8 mouse cellular contexts compared by ENCODE assay signal in the genomic region with DNA sequence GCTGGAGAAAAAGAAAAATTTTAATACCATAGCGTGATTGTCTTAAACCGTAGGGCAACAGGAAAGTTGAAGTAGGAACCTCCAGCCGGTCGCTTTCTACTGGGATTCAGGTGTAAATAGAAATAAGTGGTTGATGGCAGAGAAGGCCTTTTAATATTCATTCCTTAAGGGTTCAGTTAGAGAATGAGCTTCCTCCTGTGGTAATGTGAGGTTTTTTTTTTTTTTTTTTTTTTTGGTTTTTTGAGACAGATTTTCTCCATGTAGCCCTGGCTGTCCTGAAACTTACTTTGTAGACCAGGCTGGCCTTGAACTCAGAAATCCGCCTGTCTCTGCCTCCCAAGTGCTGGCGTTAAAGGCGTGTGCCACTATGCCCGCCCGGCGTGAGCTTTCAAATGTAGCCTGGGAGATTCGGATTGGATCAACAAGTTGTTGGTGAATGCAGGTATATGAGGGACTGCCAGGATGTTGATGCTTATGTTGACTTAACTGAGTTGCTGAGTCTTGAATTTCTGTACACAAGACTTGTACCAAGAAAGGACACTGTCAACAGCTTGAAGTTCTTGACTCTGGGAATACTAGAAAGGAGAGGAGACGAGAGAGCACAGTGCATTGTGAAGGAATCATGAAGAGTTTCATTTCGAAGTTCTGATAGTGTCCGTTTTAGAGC. TPM values are rescaled to one million over a fixed set of nuclear protein-coding genes. Genes with fewer than 3 reads are reported as not detected.
A peak's percentile ranks its signal among the peaks of the same experiment; 100 is the strongest.
DNase-seq lines count a peak whose midpoint lies in the region; ATAC-seq lines count a peak whose summit lies in the region.

No protein-coding gene starts in this region.

- peaks cover 16% of the 10 kb centered on the region for H3K4me1 ChIP-seq in hindbrain, embryonic 13.5 days (replicated peaks)
- H3K4me1 ChIP-seq in midbrain, embryonic 13.5 days (replicated peaks) = peaks cover 14% of the 10 kb centered on the region

- H3K4me3 ChIP-seq in hindbrain, embryonic 13.5 days = peak overlapping the region; percentile 97
- H3K4me3 ChIP-seq in midbrain, embryonic 13.5 days (replicated peaks) = peak overlapping the region; percentile 93

- peak overlapping the region; percentile 96 for H3K9ac ChIP-seq in hindbrain, embryonic 13.5 days
- peak overlapping the region; percentile 93 for H3K9ac ChIP-seq in midbrain, embryonic 13.5 days (replicated peaks)

- WGBS in hindbrain, embryonic 13.5 days = 63% methylated on average over 14 of the region's 14 CpGs
- WGBS in midbrain, embryonic 13.5 days = 65% methylated on average over 14 of the region's 14 CpGs

- peak overlapping the region; percentile 78 for H3K4me2 ChIP-seq in hindbrain, embryonic 13.5 days
- H3K4me2 ChIP-seq in midbrain, embryonic 13.5 days (replicated peaks) = peak overlapping the region; percentile 92

- H3K36me3 ChIP-seq in hindbrain, embryonic 13.5 days = peaks cover 22% of the 10 kb centered on the region
- H3K36me3 ChIP-seq in midbrain, embryonic 13.5 days = peaks cover 24% of the 10 kb centered on the region

- ATAC-seq in hindbrain, embryonic 13.5 days (ENCODE audit: low FRiP score) = no peak
- no peak for ATAC-seq in midbrain, embryonic 13.5 days
- no peak for ATAC-seq in frontal cortex, adult (ENCODE audit: low TSS enrichment)

- no peaks in the 10 kb centered on the region for H3K9me3 ChIP-seq in hindbrain, embryonic 13.5 days
- H3K9me3 ChIP-seq in midbrain, embryonic 13.5 days = no peaks in the 10 kb centered on the region

- no peaks in the 10 kb centered on the region for H3K27me3 ChIP-seq in hindbrain, embryonic 13.5 days
- no peaks in the 10 kb centered on the region for H3K27me3 ChIP-seq in midbrain, embryonic 13.5 days

- H3K27ac ChIP-seq in hindbrain, embryonic 13.5 days = no peak overlapping the region
- H3K27ac ChIP-seq in midbrain, embryonic 13.5 days = no peak overlapping the region

- DNase-seq in kidney, adult 18-20 months = peak; percentile 13
- DNase-seq in kidney, postnatal 25 days = no peak
- peak; percentile 22 for DNase-seq in adipocyte (ENCODE audit: low spot score)
- no peak for DNase-seq in cerebellum, adult 9-10 months
- DNase-seq in thymus, postnatal 14 days = no peak

RNA-seq across cellular contexts. Expression of gene Psmd11, which starts 1.2 kb away (rescaled TPM):
- 293 and 331 TPM in 2 replicates for polyA plus RNA-seq in hindbrain, embryonic 13.5 days (2015; fragmentation: Nextera tagmentation; extraction: Ambion mirVana)
- polyA plus RNA-seq in midbrain, embryonic 13.5 days (2015; fragmentation: Nextera tagmentation; extraction: Ambion mirVana) = 321 and 336 TPM in 2 replicates

RNA-seq across cellular contexts. Expression of gene Zfp207, which starts 46.6 kb away (rescaled TPM):
- 210 and 214 TPM in 2 replicates for polyA plus RNA-seq in hindbrain, embryonic 13.5 days (2015; fragmentation: Nextera tagmentation; extraction: Ambion mirVana)
- polyA plus RNA-seq in midbrain, embryonic 13.5 days (2015; fragmentation: Nextera tagmentation; extraction: Ambion mirVana) = 244 and 250 TPM in 2 replicates

RNA-seq across cellular contexts. Expression of gene Cdk5r1, which starts 47.2 kb away (rescaled TPM):
- 93.2 and 105 TPM in 2 replicates for polyA plus RNA-seq in hindbrain, embryonic 13.5 days (2015; fragmentation: Nextera tagmentation; extraction: Ambion mirVana)
- polyA plus RNA-seq in midbrain, embryonic 13.5 days (2015; fragmentation: Nextera tagmentation; extraction: Ambion mirVana) = 88.3 and 98.6 TPM in 2 replicates

RNA-seq across cellular contexts. Expression of gene 5730455P16Rik, which starts 51.8 kb away (rescaled TPM):
- polyA plus RNA-seq in hindbrain, embryonic 13.5 days (2015; fragmentation: Nextera tagmentation; extraction: Ambion mirVana) = 30.8 and 37.3 TPM in 2 replicates
- 32.2 and 36.7 TPM in 2 replicates for polyA plus RNA-seq in midbrain, embryonic 13.5 days (2015; fragmentation: Nextera tagmentation; extraction: Ambion mirVana)

Comparison
In these comparisons a context has a peak if more than half of its experiments do, and no peak if none do; other contexts are left out.
1. DNase-seq: peak in kidney, adult 18-20 months (single experiment) and adipocyte (single experiment); none in kidney, postnatal 25 days (0 of 2), cerebellum, adult 9-10 months (single experiment) and thymus, postnatal 14 days (single experiment).